Mouse (Mus musculus) limb, embryonic 14.5 days (tissue): ENCODE results near the gene 1700017N19Rik. TPM values are rescaled to one million over a fixed set of nuclear protein-coding genes. Genes with fewer than 3 reads are reported as not detected.
"Not testable (repeated sequence)": the region's sequence is repeated elsewhere in the genome, so short reads cannot be mapped to it uniquely, and the experiment has no call there.

Source experiments
- ATAC-seq: fragments of 200-750 bp; cut with Nextera tagmentation; 2 replicates; pipeline ENCODE4 v1.8.0; 2017; ENCODE audit warnings: low read depth, moderate number of reproducible peaks, moderate TSS enrichment; ENCODE audit not compliant: low FRiP score
- DNase-seq: peaks from one replicate; pipeline ENCODE4 v3.0.0-alpha.2; 2015; ENCODE audit warnings: low spot score
- H3K27ac ChIP-seq: fragments of 300-500 bp; sonication (generic); replicated peaks from 2 replicates; pipeline ENCODE4 v1.5.1; 2014; ENCODE audit warnings: low read depth, mild to moderate bottlenecking, low read length, moderate library complexity, mixed read lengths
- H3K27me3 ChIP-seq: fragments of 300-500 bp; sonication (generic); 2 replicates; pipeline ENCODE4 v1.6.1; 2014; ENCODE audit warnings: low read length, mixed read lengths; ENCODE audit not compliant: control insufficient read depth, insufficient read depth
- H3K36me3 ChIP-seq: fragments of 300-500 bp; sonication (generic); 2 replicates; pipeline ENCODE4 v1.6.1; 2014; ENCODE audit warnings: mild to moderate bottlenecking, low read length, moderate library complexity, mixed read lengths; ENCODE audit not compliant: control insufficient read depth, insufficient read depth
- H3K4me1 ChIP-seq: fragments of 300-500 bp; sonication (generic); 2 replicates; pipeline ENCODE4 v1.6.1; 2014; ENCODE audit warnings: antibody characterized with exemption, low read length, mixed read lengths; ENCODE audit not compliant: control insufficient read depth, insufficient read depth
- H3K4me2 ChIP-seq: fragments of 300-500 bp; sonication (generic); replicated peaks from 2 replicates; pipeline ENCODE4 v1.6.1; 2014; ENCODE audit warnings: low read depth, mild to moderate bottlenecking, low read length, moderate library complexity; ENCODE audit not compliant: severe bottlenecking
- H3K4me3 ChIP-seq: fragments of 300-500 bp; sonication (generic); replicated peaks from 2 replicates; pipeline ENCODE4 v1.5.1; 2014; ENCODE audit warnings: low read length
- H3K9ac ChIP-seq: fragments of 300-500 bp; sonication (generic); 2 replicates; pipeline ENCODE4 v1.6.1; 2014; ENCODE audit warnings: mild to moderate bottlenecking, low read depth, low read length, moderate library complexity; ENCODE audit not compliant: severe bottlenecking
- H3K9me3 ChIP-seq: fragments of 300-500 bp; sonication (generic); 2 replicates; pipeline ENCODE4 v1.6.1; 2016; ENCODE audit warnings: low read length; ENCODE audit not compliant: control insufficient read depth
- POLR2A ChIP-seq: fragments of 200-500 bp; IDR thresholded peaks from 2 replicates; pipeline ENCODE4 v1.8.0; 2012; ENCODE audit warnings: inconsistent platforms, mild to moderate bottlenecking, moderate library complexity, borderline replicate concordance; ENCODE audit not compliant: insufficient read depth, insufficient read length; ENCODE audit errors: extremely low read depth
- WGBS: fragments of 180-500 bp; shearing (Covaris S2); extraction: QIAGEN DNeasy Blood & Tissue Kit; methylation state at CpG from one replicate; pipeline ENCODE4 v1.1.7; 2014; 5-methylcytosine and 5-hydroxymethylcytosine counted together
- polyA plus RNA-seq, 2 experiments: library from polyadenylated mRNA; depleted of rRNA in 1 of 2; stranded (reverse) in 1 of 2; unstranded in 1 of 2; fragments of >200 nt; fragmentation: Nextera tagmentation in 1 of 2; extraction: Ambion mirVana in 1 of 2; gene quantifications; 2 replicates each; pipeline versions ENCODE4 v1.2.1 to v1.2.3; 2012 to 2014

The 1700017N19Rik gene
- polyA plus RNA-seq (2012; rRNA removed) (not detected in 2 replicates), polyA plus RNA-seq (2014; fragmentation: Nextera tagmentation; extraction: Ambion mirVana) (not detected in 2 replicates)

DNA sequence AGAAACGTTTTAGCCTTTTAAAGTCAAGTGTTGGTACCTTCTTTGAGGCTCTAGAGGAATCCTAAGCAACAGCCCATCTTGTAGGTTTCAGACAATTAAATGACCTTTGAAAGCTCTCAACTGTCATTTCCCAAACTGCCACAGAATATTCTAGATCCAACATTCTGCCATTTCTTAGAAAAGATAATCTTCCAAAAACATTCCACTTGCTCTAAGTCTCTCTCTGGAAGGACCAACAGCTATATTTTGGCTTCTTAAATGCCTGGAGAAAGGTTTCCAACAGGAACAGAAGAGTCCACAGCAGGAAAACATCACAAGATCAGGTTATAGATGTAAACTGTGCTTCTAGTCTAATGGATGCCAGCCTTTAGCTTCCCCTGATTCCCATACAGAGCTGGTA is at the start of gene 1700017N19Rik, which contains the start of gene 4930430F08Rik:
TSS of gene 1700017N19Rik (plus strand) at position 162 of the 400 bp plus-strand sequence.
TSS of gene 4930430F08Rik (minus strand) at position 101 of the 400 bp plus-strand sequence.
- 88% methylated on average over 1 of the region's 1 CpGs for WGBS
- TF ChIP-seq POLR2A, result no peak
- H3K27ac ChIP-seq, result no peak within 1 kb of the TSS
- peak within 1 kb of the TSS; percentile 70; the same call in 1 of the 2 replicates for H3K9ac ChIP-seq
- H3K36me3 ChIP-seq, result no peaks in the 10 kb centered on the region
- H3K4me3 ChIP-seq, result peak within 1 kb of the TSS; percentile 69
- ATAC-seq (no peak), DNase-seq (no peak)
- H3K4me1 ChIP-seq, result 0 out of 2 replicates have a peak, but pooled peaks cover 2% of the 10 kb centered on the region
- H3K4me2 ChIP-seq, result peak within 1 kb of the TSS; percentile 28
- no peaks in the 10 kb centered on the region for H3K9me3 ChIP-seq
- H3K27me3 ChIP-seq, result no peaks in the 10 kb centered on the region

DNA sequence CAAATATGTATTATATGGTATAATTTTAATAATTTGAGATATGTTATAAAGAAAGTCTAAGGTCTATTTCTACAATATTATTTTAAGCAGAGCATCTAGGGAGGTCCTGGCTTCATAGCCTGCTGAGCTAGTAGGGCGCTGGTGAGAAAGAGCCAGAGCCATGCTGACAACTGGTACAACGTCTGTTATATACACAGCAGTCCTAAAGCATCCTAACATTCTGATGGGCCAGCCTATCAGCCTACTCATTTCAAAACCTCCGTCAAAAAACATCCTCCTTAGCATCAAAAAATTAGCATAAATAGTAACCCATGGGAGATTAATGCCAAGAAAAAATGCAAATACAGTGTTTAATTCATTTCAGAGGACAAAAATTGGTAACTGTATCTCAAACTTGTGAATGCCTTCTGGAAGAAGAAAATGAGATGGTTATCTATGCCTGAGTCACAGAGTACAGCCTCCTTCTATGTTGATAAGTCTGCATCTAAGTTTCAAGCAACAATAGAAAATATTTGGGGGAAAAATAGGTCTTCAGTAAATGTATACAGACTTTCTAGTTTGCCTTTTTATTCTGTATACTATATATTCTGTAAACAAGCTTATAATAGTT is 33.6 kb upstream of the 1700017N19Rik start:
- H3K9me3 ChIP-seq, result no peaks in the 10 kb centered on the region
- H3K4me1 ChIP-seq, result no peaks in the 10 kb centered on the region
- H3K27ac ChIP-seq, result no peak overlapping the region
- H3K4me2 ChIP-seq, result no peak overlapping the region
- peaks cover 7% of the 10 kb centered on the region; the same call in 1 of the 2 replicates for H3K36me3 ChIP-seq
- 83% methylated on average over 3 of the region's 3 CpGs for WGBS
- DNase-seq (no peak), ATAC-seq (no peak)
- H3K27me3 ChIP-seq, result no peaks in the 10 kb centered on the region
- no peak overlapping the region for H3K9ac ChIP-seq
- no peak overlapping the region for H3K4me3 ChIP-seq
- TF ChIP-seq POLR2A, result no peak

DNA sequence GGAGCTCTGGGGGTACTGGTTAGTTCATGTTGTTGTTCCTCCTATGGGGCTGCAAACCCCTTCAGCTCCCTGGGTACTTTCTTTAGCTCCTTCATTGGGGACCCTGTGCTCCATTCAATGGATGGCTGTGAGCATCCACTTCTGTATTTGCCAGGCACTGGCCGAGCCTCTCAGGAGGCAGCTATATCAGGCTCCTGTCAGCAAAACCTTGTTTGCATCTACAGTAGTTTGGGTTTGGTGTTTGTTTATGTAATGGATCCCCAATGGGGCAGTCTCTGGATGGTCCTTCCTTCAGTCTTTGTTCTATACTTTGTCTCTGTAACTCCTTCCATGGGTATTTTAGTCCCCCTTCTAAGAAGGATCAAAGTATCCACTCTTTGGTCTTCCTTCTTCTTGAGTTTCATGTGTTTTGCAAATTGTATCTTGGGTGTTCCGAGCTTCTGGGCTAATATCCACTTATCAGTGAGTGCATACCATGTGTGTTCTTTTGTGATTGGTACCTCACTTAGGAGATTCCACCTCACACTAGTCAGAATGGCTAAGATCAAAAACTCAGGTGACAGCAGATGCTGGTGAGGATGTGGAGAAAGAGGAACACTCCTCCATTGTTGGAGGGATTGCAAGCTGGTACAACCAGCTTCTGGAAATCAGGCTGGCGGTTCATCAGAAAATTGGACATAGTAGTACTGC is 29.9 kb upstream of the 1700017N19Rik start:
- peaks cover 21% of the 10 kb centered on the region for H3K36me3 ChIP-seq
- not testable (repeated sequence) for H3K4me2 ChIP-seq, H3K4me1 ChIP-seq, H3K9me3 ChIP-seq, ATAC-seq, H3K9ac ChIP-seq, H3K4me3 ChIP-seq, H3K27ac ChIP-seq, H3K27me3 ChIP-seq, DNase-seq
- 93% methylated on average over 3 of the region's 3 CpGs for WGBS

DNA sequence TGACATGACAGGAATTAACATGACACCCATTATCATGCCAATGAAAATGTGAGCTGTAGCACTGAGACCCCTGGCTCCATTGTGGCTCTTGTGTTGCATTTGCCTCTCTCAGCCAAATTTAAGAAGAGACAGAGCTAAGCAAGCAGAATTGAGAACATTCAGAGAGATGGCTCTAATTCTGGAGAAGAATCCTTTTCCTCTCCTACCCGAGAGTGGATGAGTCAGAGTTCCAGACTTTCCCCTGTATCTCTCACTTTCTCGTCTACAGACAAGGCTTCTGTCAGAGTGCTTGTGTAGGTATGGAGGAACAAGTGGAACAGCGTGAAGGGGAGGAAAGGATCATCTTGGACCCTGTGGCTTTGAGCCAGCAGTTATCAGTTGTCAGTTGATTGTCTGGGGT is 26.2 kb upstream of the 1700017N19Rik start:
- Histone ChIP-seq H3K9ac (no peak overlapping the region), H3K36me3 (peaks cover 22% of the 10 kb centered on the region), H3K9me3 (no peaks in the 10 kb centered on the region), H3K27me3 (no peaks in the 10 kb centered on the region), H3K4me1 (no peaks in the 10 kb centered on the region), H3K27ac (no peak overlapping the region), H3K4me2 (no peak overlapping the region), H3K4me3 (no peak overlapping the region)
- ATAC-seq (no peak), DNase-seq (no peak)
- TF ChIP-seq POLR2A, result no peak
- WGBS, result 81% methylated on average over 3 of the region's 3 CpGs

DNA sequence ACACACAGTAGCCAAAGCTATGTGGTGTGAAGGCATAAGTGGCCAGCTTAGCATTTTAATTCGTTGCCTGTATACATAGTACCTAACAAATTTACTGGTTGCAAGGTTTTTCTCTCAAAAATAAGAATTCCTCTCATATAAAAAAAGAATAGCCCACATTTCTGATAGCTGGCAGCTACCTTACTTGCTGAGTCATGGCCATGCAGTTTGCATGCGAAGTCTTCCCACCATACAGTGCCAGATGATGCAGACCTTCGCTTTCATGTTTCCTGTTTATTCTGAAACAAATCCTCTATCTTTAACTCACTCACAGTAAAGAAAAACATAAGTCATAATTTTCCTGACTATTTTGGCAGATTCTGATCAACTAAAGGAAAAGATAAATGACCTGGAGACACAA is 18.6 kb upstream of the 1700017N19Rik start:
- no peaks in the 10 kb centered on the region for H3K27me3 ChIP-seq
- no peak overlapping the region for H3K4me3 ChIP-seq
- DNase-seq (no peak), ATAC-seq (no peak)
- no peak overlapping the region for H3K27ac ChIP-seq
- no peak overlapping the region for H3K9ac ChIP-seq
- no peaks in the 10 kb centered on the region for H3K9me3 ChIP-seq
- peaks cover 23% of the 10 kb centered on the region for H3K36me3 ChIP-seq
- TF ChIP-seq POLR2A, result no peak
- H3K4me1 ChIP-seq, result no peaks in the 10 kb centered on the region
- H3K4me2 ChIP-seq, result no peak overlapping the region
- 90% methylated on average over 3 of the region's 3 CpGs for WGBS
